Mouse (Mus musculus): ENCODE measurements around the gene Gm11985.
"Not testable (repeated sequence)": the region's sequence is repeated elsewhere in the genome, so short reads cannot be mapped to it uniquely, and the experiment has no call there.

Gm11985 gene

DNA sequence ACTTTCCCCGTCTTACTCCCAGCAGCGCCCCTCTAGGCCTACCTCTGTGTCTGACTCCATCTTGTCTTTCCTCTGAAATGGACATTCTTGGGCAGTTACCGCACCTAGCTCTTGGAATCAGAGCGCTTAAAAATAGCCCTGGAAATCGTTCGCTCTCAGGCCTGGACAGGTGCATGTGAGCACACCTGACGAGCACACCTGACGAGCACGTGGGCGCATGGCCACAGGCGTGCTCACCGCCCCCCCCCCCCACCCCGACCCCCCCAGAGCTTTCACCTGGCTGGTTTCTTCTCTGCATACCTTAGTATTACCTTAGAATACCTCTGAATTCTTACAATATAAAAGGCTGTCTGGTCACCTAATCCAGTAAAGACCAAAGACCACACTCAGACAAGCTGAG lies at the start of gene Gm11985:
Gm11985 (minus strand) TSS at position 101 of the 400 bp plus-strand sequence.
- no peak for DNase-seq (ENCODE audit: low read depth, low spot score)

DNA sequence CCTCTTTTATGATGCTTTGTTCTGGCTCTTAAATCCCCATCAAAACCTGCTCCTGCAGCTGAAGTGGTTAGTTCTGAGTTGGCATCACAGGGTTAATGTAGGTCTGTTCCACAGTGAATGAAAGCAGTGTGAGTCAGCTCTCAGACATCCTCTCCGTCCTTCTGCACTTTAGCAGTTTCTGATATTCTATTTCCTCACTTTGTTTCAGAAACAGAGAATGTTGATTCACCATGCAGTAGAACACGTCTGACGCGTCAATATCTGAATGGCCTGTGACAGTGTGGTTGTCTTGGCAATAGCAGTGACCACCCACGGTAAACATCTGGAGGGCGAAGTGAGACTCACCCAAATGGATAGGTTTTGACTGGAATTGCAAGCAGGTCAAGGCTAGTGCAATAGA lies 49.3 kb upstream of the Gm11985 start:
- no peak for DNase-seq (ENCODE audit: low read depth, low spot score)

DNA sequence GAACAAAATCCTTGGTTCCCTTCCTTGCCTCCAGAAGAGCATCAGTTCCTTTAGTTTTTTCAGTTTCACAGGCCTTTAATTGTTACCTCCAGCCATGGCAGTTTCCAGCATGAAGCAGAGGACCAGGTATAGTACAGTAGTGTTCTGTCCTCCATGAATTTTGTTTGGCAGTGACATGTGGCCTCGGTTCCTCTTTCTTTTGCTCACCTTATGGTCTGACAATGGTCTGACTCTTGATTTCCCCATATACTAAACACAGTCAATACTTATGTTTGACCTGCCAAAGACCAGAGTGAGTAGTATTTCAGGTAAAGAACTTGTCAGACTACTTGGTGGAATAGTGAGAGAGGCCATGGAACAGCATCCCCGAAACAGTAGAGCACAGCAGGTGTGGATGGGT lies 48.4 kb upstream of the Gm11985 start:
- no peak for DNase-seq (ENCODE audit: low read depth, low spot score)

DNA sequence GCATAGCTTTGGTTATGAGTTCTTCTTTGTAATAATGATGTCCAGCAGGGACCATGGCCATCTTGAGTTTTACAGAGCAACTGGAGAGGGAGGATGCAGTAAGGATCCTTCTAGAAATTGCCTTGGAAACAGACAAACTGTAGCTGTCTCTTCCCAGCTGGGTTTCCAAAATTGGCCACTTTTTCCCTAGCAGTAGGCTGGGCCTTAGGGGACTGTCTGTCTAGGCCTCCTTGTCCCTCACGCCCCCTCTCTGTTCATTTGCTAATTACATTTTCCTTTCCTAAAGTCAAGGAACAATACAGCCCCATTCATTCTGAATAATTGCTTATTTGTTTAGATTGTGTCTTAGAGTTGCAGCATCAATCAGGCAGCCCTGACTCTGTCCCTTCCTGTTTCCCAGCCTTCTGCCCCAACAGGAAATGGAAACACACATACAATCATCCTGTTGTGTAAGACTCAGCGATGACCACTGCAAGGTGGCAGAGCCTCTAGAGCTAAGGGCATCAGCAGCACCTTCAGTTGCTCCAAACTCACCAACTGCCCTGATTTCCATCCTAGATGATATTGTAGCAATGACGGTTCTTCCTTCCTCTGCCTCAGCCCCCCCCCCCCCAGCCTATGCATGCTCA lies 46.7 kb upstream of the Gm11985 start:
- no peak for DNase-seq (ENCODE audit: low read depth, low spot score)

DNA sequence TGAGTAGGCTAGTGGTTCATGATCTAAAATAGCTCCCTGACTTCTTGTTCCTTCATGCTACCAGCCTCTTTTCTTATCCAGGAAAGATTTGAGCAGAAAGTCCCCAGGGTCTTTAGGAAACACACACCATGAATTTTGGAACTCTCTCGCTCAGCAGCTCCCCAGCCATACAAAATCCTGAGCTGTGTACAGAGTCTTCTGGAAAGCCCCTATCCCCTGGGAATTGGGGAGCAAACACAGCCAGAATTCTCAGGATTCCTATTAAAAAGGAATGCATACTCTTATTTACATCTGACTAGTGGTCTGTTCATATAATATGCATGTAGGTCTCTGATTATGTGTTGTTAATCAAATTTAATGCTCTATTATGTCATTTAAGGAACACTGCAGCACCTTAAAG lies 46.1 kb upstream of the Gm11985 start:
- no peak for DNase-seq (ENCODE audit: low read depth, low spot score)

DNA sequence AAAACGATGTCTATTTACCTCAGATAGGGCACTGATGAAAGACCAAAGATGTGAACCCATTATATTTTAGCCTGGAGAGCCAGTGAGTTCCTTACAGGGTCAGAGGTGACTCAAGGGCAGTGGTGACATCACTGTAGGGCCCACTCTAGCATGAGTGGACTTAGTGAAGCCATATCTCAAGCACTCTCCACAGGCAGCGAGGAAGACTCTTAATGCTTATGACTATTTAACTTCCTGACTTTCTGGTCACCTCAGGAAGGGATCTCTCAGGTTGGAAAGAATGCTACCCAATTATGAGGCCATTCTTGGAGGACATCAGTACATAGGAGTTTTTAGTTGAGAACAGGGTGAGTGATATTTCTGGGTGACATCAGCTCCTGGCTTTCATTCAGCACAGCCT lies 45.0 kb upstream of the Gm11985 start:
- DNase-seq (ENCODE audit: low read depth, low spot score) = no peak

DNA sequence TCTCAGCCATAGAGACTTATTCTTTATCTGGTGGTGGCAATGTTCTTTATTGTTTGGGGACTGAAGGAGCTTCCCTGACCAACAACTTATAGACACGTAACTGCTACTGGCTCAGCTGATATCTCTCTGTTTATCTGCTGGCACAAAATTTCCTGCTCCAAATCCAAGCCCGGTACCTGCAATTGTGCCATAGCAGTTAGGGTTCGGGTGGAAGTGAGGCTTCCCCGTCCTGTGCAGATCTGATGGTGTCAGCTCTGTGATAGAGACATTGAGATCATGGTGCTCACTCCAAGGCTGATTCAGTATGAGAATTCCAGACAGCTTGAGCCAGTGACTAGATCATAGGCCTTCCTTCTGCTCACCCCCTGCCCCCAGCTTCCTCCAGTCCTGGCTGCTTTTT lies 43.6 kb upstream of the Gm11985 start:
- DNase-seq (ENCODE audit: low read depth, low spot score) = no peak

DNA sequence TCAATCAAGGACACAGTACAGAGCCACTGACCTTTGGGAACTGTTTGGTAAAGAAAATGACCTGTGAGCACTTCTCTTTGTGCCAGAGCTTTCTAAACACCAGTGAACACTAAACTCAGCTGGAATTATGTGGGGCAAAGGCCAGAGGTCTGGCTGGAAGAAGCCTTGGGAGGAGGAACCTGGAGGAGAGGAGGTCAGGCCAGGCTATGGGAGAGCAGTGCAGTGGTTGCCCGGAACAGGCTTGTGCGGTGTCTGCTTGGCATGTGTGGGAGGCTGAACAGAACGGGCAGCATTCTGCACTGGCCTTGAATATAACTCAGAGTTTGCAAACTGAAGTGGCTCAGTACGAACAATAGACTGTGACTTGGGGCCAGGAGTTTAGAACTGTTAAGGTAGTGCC lies 41.6 kb upstream of the Gm11985 start:
- DNase-seq (ENCODE audit: low read depth, low spot score) = no peak

DNA sequence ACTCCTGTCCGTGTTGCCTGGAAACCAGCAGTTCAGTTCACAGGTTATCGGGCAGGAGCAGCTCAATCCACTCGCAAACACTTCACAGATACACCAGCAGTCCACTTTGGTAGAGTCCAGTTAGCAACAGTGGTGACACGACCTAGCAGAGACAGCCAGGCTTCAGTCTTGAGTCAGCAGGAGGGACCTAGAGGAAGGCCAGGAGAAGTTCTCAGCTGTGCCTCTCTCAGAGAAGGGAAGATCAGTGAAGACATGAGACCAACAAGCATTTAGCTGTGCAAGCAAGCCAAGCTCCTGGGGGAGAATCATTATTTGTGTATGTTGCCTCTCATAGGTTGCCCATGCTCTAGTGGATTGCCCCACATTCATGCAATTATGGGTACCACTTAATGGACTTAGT lies 39.7 kb upstream of the Gm11985 start:
- no peak for DNase-seq (ENCODE audit: low read depth, low spot score)

DNA sequence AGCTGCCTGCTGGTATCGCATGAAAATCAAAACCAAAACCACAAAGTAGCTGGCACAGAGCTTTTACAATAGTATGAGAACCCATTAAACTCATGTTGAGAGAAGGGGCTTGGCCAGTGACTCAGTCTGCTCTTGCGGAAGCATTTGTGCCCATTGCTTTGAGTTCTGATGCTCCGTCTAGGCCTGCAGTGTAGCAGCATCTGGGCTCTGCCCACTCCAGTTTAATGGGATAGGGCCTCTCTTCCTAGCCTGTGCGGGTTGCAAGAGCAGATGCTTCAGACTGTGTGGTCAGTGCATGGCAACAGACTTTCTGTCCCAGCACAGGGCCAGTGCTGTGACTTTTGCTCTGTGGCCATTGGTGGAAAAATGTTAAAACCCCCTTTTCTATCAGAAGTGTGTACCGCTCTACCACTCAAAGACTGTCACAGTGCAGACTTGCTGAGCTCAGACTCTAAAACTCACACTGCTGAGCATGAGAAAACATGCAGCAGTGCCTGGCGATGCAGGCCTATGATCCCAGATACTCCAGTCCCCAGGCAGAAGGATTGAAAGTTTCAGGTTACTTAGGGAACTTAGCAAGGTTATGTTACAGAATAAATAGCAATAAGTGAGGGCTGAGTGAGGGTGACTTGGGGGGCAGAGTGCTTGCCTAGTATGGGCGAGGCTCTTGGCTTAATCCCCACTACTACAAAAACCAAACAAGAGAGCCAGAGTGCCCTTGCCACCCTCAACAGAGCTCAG lies 38.6 kb upstream of the Gm11985 start:
- no peak for DNase-seq (ENCODE audit: low read depth, low spot score)

DNA sequence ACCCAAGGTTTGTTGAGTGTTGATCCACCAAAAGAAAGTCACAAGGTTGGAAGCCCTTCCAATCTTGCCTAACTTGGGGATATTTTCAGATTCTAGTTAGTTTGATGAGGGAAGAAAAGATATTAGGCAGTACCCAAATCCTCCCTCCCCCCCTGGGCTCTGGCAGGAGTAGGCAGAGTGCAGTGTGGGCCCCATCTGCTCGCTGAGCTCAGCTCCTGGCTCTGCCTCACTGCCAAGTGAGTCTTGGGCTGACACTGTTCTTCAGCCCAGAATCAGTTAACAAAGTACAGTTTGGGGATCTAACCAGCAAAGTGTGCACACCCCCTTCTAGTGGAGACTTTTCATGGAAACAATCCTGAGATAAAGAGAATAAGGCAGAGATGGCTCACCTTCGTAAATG lies 37.8 kb upstream of the Gm11985 start:
- no peak for DNase-seq (ENCODE audit: low read depth, low spot score)

DNA sequence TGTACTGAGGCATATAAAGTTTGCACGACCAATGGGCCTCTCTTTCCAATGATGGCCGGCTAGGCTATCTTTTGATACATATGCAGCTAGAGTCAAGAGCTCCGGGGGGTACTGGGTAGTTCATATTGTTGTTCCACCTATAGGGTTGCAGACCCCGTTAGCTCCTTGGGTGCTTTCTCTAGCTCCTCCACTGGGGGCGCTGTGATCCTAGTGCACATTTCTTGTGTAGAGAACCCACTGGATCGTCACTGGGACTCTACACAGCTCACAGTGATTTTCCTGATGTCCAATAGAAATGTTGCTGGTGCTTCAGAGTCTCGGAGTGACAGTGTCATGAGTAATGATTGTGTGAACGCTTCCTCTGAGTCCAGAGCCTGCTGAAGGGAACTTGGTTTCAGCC lies 33.5 kb upstream of the Gm11985 start:
- DNase-seq (ENCODE audit: low read depth, low spot score) = not testable (repeated sequence)

DNA sequence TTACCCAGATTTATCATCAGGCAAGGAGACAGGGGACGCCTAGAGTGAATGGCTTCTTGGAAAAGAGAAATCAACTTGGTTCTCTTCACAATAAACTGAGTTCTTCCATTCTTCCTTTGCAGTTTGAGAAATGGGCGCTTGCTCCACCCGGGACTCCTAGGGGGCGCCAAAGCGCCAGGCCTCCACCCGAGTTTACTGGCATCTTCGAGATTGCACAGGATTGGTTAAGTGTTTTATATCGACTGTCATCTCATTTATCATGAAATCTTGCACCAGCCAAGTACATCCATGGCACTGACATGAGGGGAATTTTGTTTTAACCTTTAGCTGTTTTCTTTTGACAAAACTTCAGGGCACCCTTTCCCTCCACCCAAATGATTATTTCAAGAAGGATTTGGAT lies 27.3 kb upstream of the Gm11985 start:
- DNase-seq (ENCODE audit: low read depth, low spot score) = no peak

DNA sequence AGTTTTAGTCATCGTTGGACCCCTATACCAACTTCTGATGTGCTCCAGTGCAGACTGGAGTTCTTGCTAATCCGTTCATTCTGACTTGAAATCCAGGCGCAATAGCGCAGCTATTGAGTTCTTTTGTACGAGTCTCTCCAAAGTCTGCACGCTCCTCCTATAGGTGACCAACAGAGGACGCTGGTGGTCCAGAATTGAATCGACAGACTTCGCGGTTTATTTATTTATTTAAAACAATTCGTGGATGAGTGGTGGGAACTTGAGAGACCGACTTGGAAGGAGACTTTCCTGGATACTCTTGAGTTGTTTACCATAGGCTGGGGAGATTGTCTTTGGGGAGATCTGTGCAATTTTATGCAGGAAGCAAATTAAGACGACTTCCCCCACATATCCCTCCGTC lies 26.4 kb upstream of the Gm11985 start:
- DNase-seq (ENCODE audit: low read depth, low spot score) = no peak

DNA sequence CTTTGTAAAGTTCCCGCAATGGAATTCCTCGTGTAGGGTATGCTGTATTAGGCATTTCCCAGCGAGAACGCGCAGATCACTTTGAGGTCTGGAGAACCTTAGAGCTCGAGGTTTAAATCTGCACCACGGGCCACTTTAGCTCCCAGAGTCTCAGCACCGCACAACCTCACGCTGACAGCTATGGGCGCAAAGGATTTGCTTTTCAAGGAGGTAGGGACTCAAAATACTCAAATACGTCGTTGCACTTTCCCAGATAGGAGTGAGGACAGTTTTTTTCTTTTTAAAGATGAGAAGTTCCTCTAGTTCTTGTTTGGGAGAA lies 25.9 kb upstream of the Gm11985 start:
- DNase-seq (ENCODE audit: low read depth, low spot score) = no peak

DNA sequence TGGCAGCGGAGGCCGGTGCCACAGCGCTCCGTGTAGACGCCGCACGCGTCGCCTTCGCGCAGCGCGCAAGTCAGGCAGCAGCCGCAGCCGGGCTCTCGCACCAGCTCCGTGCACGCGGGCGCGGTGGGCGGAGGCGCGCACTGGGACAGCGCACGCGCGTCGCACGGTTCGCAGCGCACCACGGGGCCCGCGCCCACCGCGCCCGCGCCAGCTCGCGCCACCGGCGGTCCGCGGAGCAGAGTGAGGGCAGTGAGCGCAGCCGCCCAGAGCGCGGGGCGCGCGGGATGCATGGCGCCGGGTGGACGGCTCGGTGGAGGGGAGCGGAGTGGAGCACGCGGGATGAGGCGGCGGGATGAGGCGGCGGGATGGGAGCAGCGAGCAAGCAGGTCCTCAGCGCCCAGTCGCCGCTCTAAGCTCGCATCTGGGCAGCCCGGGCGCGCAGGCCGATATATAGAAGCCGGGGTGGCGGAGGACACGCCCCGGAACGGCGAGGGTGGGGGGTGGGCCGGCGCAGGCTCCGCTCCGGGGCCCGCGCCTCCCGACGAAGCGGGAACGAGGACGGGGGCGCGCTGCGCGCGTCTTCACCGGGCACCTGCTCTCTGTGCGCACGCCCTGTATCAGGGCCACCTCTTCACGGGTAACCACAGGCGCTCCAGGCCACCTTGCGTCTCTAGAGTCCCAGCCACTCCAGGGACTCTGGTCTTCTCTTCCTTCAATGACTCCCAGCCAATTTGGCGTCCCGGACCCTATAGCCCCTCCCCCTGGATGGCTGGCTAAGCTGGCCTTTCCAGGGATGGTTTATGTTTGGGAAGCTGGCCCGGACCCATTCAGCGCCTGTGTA lies 25.4 kb upstream of the Gm11985 start, which contains the start of gene Igfbp3:
Igfbp3 (minus strand) TSS at position 423 of the 841 bp plus-strand sequence.
- no peak for DNase-seq (ENCODE audit: low read depth, low spot score)

DNA sequence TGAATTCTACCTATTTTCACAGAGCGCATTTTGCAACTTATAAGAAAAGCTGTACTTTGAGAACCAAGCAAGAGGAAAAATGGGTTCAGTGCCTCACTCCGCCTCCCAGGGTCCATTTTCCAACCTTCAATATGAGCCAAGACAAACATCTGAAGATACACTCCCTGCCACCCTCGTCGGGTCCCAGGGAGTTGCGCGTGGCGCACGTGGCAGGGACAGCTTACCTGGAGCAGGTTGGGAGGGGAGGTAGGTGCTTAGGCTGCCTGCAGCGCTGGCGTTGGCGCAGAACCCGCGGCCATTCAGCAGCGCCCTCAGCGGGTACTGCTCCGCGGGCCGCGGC lies 24.8 kb upstream of the Gm11985 start:
- no peak for DNase-seq (ENCODE audit: low read depth, low spot score)

DNA sequence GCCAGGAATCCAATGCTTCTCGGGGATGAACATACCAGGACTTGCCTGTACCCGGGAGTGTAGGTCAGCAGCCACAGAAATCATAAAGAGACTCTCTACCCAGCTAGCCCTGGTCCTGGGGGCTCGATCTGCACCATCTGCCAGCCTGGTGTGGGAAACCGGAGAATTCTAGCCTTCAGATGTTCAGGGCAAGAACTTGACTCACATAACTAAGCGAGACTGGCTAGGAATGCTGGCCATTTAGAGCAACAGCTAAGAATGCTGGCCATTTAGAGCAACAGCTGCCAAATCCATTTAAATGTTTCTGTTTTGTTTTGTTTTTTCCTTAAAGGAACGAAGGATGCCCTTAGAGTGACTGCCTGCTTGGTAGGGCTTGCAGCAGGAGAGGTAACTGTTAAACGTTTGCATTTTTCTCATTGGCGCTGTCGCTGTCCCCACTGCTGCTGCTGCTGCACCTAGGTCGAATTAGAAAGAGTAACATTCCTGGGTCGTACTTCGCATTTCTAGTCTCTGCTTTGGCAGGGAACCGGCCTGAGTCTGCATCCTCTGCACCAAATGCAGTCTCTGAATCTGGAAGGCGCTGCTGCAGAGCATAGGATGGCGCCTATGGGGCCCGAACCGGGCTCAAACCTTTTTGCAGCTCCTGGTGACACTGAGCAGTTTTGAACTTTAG lies 23.9 kb upstream of the Gm11985 start:
- no peak for DNase-seq (ENCODE audit: low read depth, low spot score)

DNA sequence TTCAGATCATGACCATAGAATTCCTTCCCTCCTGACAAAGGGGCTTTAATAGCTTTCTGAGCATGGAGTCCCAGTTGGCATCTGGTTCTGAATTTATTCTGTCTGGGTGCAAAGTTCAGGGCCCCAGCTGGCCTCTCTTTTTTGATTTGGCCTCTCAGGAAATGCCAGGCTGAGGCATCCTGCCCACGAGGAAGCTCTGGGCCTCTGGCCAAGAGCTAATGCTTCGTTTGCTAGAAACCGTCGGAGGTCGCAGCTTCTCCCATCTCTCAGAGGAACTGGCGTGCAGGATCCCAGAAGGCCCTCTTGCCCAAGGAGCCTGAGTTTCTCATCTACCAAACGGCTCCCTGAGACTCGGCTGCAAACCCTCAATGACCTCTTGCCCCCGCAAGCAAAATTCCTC lies 22.8 kb upstream of the Gm11985 start:
- DNase-seq (ENCODE audit: low read depth, low spot score) = no peak

DNA sequence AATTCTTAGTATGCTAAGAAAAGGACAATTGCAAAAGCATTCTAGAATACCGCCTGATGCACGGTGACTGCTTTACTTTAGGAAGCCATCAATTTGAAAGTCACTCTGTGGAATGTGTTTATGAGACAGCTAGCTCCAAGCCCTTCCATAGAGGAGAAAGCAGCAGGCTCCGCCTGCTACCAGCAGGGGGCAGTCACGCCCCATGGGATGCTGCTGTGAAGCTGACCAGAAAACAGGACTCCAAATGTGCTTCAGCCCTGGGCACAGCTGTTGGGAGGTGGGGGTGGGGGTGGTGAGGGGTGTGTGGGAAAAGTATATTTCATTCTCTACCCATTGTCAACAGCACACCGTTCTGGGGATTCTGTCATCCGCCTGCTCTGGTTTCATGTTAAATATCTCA lies 22.0 kb upstream of the Gm11985 start:
- DNase-seq (ENCODE audit: low read depth, low spot score) = peak; percentile 12

DNA sequence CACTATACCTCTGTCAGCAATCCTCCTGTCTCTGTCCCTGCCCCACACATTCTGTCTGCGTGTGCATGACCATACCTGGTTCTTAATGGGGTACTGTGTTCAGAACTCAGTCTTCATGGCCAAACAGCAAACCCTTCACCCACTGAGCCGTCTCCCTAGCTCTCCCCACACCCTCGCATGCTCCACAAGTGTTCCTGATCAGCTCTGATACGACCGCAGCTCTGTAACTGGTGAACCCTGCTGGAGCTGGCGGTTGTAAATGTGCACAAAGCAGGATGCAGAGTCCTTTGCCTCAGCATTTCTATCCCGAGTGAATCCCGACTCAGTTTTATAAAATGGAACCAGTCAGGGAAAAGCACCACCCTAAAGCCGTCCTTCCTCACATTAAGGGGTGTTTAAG lies 15.5 kb upstream of the Gm11985 start:
- DNase-seq (ENCODE audit: low read depth, low spot score) = no peak

DNA sequence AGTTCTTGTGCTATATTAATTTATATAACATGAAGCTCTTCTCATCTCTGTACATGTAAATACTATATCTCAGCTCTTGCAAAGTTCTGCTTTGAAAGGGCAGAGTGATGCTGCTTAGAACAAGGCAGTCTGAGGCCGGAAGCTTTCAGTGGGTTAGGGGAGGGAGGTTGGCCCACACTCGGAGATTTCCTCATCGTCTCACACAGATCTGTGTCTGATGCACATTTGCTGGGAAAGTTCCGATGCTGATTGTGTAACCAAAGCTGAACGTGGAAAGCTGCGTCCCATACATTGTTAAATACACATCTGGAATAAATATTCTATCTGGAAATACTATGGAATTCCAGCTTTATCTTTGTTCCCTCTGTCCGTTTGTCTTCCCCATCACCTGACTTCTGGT lies 13.8 kb upstream of the Gm11985 start:
- DNase-seq (ENCODE audit: low read depth, low spot score) = no peak

Data from CD4-positive helper T cell, adult 2 months (primary cell).